Mouse (Mus musculus) neural tube, embryonic 13.5 days (tissue): ENCODE measurements around the gene Gm17662. TPM values are rescaled to one million over a fixed set of nuclear protein-coding genes. Genes with fewer than 3 reads are reported as not detected.

Experiments used
- ATAC-seq: fragments of 200-750 bp; cut with Nextera tagmentation; 2 replicates; pipeline ENCODE4 v1.8.0; 2017; ENCODE audit warnings: low read depth, mild to moderate bottlenecking, moderate TSS enrichment, moderate library complexity
- H3K27ac ChIP-seq: fragments of 300-500 bp; sonication (generic); replicated peaks from 2 replicates; pipeline ENCODE4 v1.5.1; 2015; ENCODE audit warnings: moderate library complexity, mild to moderate bottlenecking, inconsistent platforms
- H3K27me3 ChIP-seq: fragments of 300-500 bp; sonication (generic); 2 replicates; pipeline ENCODE4 v1.6.1; 2015; ENCODE audit warnings: mild to moderate bottlenecking, inconsistent platforms
- H3K36me3 ChIP-seq: fragments of 300-500 bp; sonication (generic); 2 replicates; pipeline ENCODE4 v1.6.1; 2015; ENCODE audit warnings: mild to moderate bottlenecking, inconsistent platforms
- H3K4me1 ChIP-seq: fragments of 300-500 bp; sonication (generic); replicated peaks from 2 replicates; pipeline ENCODE4 v1.6.1; 2015; ENCODE audit warnings: inconsistent platforms
- H3K4me2 ChIP-seq: fragments of 300-500 bp; sonication (generic); 2 replicates; pipeline ENCODE4 v1.6.1; 2015; ENCODE audit warnings: inconsistent platforms, mild to moderate bottlenecking, moderate library complexity
- H3K4me3 ChIP-seq: fragments of 300-500 bp; sonication (generic); 2 replicates; pipeline ENCODE4 v1.5.1; 2015; ENCODE audit warnings: mild to moderate bottlenecking, inconsistent platforms
- H3K9ac ChIP-seq: fragments of 300-500 bp; sonication (generic); 2 replicates; pipeline ENCODE4 v1.6.1; 2015; ENCODE audit warnings: moderate library complexity, mild to moderate bottlenecking, inconsistent platforms
- H3K9me3 ChIP-seq: fragments of 300-500 bp; sonication (generic); 2 replicates; pipeline ENCODE4 v1.6.1; 2016; ENCODE audit warnings: inconsistent platforms
- WGBS: fragments of 180-500 bp; shearing (Covaris S2); methylation state at CpG from one replicate; pipeline ENCODE4 v1.1.7; 2015; 5-methylcytosine and 5-hydroxymethylcytosine counted together
- polyA plus RNA-seq: library from polyadenylated mRNA; unstranded; fragments of >200 nt; fragmentation: Nextera tagmentation; extraction: Ambion mirVana; gene quantifications from 2 replicates; pipeline ENCODE4 v1.2.1, GENCODE M21; 2015

The Gm17662 gene
- polyA plus RNA-seq, 1 experiment from 2014 or later = not detected

DNA sequence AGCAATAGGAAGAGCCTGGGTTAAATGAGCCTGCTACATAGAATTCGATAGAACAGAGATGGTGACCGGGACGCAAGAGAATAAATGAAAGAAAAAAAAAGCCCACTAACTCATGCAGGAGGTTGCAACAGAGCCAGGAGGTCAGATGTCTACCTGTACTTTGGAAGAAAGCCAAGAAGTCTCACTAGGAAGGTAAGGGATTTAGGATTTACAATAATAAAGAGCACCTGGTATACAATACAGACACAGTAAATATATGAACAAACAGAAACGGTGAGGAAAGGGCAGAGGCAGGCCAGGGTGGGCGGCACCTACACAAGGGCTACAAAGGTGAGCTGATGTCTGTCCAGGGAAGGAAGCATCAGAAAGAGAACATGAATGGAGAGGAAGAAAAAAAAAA is 14.9 kb upstream of the Gm17662 start:
- no peak overlapping the region for H3K9ac ChIP-seq
- no peak overlapping the region for H3K4me2 ChIP-seq
- no peak overlapping the region for H3K27ac ChIP-seq
- H3K4me3 ChIP-seq = no peak overlapping the region
- no peak for ATAC-seq
- no peaks in the 10 kb centered on the region for H3K9me3 ChIP-seq
- H3K27me3 ChIP-seq = no peaks in the 10 kb centered on the region
- WGBS = 87% methylated on average over 5 of the region's 5 CpGs
- no peaks in the 10 kb centered on the region for H3K36me3 ChIP-seq
- H3K4me1 ChIP-seq = no peaks in the 10 kb centered on the region

DNA sequence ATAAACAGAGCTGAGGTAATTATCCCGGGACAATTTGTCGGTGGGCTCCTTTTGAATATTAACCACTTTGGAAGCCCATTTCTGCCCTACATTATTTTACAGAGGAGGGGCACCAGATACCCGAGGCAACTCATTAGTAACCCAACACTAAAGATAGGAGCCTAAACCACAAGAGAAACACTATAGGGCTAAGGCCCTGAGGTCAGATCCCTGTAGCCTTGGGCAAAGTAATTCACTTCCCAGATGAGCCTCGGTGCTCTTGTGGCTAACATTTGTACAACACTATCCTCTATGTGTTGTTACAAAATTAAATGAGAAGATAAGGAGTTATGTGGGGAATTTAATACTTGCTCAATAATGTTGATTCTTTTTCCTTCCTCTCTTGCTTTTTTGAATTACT is 13.6 kb upstream of the Gm17662 start:
- H3K27me3 ChIP-seq = no peaks in the 10 kb centered on the region
- 21% methylated on average over 4 of the region's 4 CpGs for WGBS
- no peak overlapping the region for H3K27ac ChIP-seq
- H3K36me3 ChIP-seq = no peaks in the 10 kb centered on the region
- H3K9ac ChIP-seq = no peak overlapping the region
- no peak for ATAC-seq
- H3K9me3 ChIP-seq = no peaks in the 10 kb centered on the region
- H3K4me1 ChIP-seq = no peaks in the 10 kb centered on the region
- H3K4me3 ChIP-seq = no peak overlapping the region
- H3K4me2 ChIP-seq = no peak overlapping the region

DNA sequence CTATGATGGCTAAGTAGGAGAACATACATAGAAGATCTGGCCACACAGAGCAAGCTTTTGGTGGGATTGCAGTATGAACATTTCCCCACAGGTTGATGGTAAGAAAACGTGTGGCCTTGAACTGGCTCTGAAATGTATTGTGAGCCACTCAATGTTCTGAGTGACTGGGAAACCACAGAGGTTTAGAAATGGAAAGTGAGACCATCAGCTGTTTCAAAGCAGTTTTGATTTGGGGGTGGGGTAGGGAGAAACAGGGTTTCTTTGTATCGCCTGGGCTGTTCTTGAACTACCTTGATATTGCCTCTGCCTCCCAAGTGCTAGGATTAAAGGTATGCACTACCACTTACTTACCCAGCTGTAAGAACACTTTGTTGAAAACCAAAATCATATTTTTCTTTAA is 1.9 kb upstream of the Gm17662 start:
- Histone ChIP-seq H3K4me3 (no peak overlapping the region), H3K27ac (no peak overlapping the region), H3K27me3 (no peaks in the 10 kb centered on the region), H3K36me3 (no peaks in the 10 kb centered on the region), H3K4me1 (no peaks in the 10 kb centered on the region), H3K9me3 (no peaks in the 10 kb centered on the region), H3K9ac (no peak overlapping the region), H3K4me2 (no peak overlapping the region)
- WGBS = 85% methylated on average over 2 of the region's 2 CpGs
- no peak for ATAC-seq

DNA sequence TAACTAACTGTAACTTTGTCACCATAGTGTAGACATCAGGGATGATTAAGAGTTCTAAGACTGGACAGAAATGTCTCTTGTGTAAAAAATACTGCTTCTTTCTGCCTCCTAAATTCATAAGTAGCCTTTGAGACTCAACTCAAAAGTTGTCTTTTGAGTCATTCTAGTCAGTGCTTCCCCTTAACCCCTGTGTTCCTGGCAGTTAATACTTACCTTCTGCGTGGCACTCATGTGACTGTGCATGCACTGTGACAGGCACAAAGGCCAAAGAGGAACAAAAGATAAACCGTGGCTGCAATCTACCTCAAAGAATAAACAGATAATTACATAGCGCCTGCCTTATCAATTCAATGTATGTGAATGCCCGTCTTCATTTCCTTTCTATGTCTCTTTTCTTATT is 694 bp downstream of the Gm17662 start:
- Histone ChIP-seq H3K4me1 (no peaks in the 10 kb centered on the region), H3K36me3 (no peaks in the 10 kb centered on the region), H3K27ac (no peak overlapping the region), H3K27me3 (no peaks in the 10 kb centered on the region), H3K9me3 (no peaks in the 10 kb centered on the region), H3K4me3 (no peak overlapping the region), H3K4me2 (no peak overlapping the region), H3K9ac (no peak overlapping the region)
- WGBS = 80% methylated on average over 4 of the region's 4 CpGs
- no peak for ATAC-seq

- Histone ChIP-seq H3K4me2 (no peak overlapping the region), H3K27ac (no peak overlapping the region), H3K4me3 (no peak overlapping the region), H3K4me1 (no peaks in the 10 kb centered on the region; the same call in 1 of the 2 replicates), H3K9ac (no peak overlapping the region), H3K27me3 (no peaks in the 10 kb centered on the region), H3K9me3 (no peaks in the 10 kb centered on the region), H3K36me3 (no peaks in the 10 kb centered on the region)
- ATAC-seq = no peak
- WGBS = 84% methylated on average over 8 of the region's 8 CpGs
These were observed 4.1 kb downstream of the Gm17662 start for GRCm38 (mm10) chr4:104861241-104861640.

DNA sequence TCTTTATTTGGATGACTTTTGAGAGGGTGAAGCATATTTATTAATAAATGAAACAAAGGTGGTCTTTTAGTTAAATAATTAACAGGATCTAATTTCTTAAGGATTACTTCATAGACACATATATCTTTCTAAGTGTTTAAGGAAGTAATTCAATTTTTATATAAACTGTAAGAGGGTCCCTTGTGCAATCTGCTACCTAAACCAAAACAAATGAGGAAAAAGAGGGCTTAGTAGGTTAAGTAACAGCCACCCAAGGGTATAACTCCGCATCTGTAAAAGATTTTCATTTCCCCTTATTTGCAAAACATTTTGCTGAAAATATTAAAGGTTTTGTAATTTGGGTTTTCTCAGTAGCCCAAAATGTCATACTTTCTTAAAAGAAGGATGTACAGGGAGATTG is 7.3 kb downstream of the Gm17662 start:
- H3K27me3 ChIP-seq = no peaks in the 10 kb centered on the region
- WGBS = 93% methylated on average over 1 of the region's 1 CpGs
- no peak overlapping the region for H3K9ac ChIP-seq
- H3K4me3 ChIP-seq = no peak overlapping the region
- H3K4me1 ChIP-seq = no peaks in the 10 kb centered on the region; the same call in 1 of the 2 replicates
- H3K27ac ChIP-seq = no peak overlapping the region
- H3K9me3 ChIP-seq = no peaks in the 10 kb centered on the region
- no peak for ATAC-seq
- H3K4me2 ChIP-seq = no peak overlapping the region
- no peaks in the 10 kb centered on the region for H3K36me3 ChIP-seq

GRCm38 (mm10) chr4:104869581-104869980 is 12.5 kb downstream of the Gm17662 start:
- no peaks in the 10 kb centered on the region for H3K36me3 ChIP-seq
- no peaks in the 10 kb centered on the region for H3K9me3 ChIP-seq
- no peak for ATAC-seq
- H3K9ac ChIP-seq = no peak overlapping the region
- H3K27ac ChIP-seq = no peak overlapping the region
- no peak overlapping the region for H3K4me2 ChIP-seq
- H3K4me1 ChIP-seq = no peaks in the 10 kb centered on the region
- H3K4me3 ChIP-seq = no peak overlapping the region
- no peaks in the 10 kb centered on the region for H3K27me3 ChIP-seq

DNA sequence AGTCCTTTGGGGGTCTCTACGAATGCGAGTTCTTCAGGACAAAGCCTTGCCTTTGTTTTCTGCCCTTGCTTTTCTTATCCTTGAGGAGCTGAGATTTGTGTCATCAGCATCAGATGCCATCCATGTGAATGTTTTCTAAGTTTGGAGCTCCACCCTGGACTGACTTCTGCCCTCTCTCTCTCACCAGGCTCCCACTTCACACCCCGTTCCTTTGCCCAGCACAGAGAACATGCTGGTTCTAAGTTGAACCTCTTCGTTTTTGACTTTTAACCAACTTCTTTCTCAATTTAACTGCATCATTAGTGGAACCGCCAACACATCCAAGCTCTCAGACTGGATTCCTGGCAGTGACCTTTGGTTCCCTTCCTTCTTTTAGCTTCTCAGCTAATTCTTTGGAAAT is 13.1 kb downstream of the Gm17662 start:
- Histone ChIP-seq H3K36me3 (no peaks in the 10 kb centered on the region), H3K4me2 (no peak overlapping the region), H3K9me3 (no peaks in the 10 kb centered on the region), H3K27me3 (no peaks in the 10 kb centered on the region), H3K9ac (no peak overlapping the region), H3K4me3 (no peak overlapping the region), H3K27ac (no peak overlapping the region), H3K4me1 (no peaks in the 10 kb centered on the region)
- WGBS = 89% methylated on average over 5 of the region's 5 CpGs
- ATAC-seq = no peak

DNA sequence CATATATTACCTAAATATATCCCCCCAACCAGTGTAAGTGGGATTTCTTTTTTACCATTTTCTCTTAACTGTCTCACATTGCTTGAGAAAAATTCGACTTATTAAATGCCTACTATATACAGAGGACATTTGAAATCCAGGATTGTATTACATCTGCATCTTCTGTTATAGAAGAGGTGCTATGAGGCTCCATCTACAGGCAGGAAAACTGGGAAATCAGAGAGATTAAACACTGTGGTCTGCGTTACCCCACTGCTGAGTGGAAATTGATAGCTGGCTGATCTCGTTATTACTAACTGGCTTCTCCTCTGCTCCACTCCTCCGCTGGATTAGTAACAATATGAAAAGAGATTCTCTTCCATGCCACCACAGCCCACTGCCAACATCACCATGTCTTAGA is 18.7 kb downstream of the Gm17662 start:
- no peak overlapping the region for H3K27ac ChIP-seq
- no peak overlapping the region for H3K4me2 ChIP-seq
- no peaks in the 10 kb centered on the region for H3K4me1 ChIP-seq
- no peak for ATAC-seq
- WGBS = 72% methylated on average over 4 of the region's 4 CpGs
- no peak overlapping the region for H3K9ac ChIP-seq
- no peaks in the 10 kb centered on the region for H3K9me3 ChIP-seq
- no peaks in the 10 kb centered on the region for H3K36me3 ChIP-seq
- H3K4me3 ChIP-seq = no peak overlapping the region
- H3K27me3 ChIP-seq = no peaks in the 10 kb centered on the region

DNA sequence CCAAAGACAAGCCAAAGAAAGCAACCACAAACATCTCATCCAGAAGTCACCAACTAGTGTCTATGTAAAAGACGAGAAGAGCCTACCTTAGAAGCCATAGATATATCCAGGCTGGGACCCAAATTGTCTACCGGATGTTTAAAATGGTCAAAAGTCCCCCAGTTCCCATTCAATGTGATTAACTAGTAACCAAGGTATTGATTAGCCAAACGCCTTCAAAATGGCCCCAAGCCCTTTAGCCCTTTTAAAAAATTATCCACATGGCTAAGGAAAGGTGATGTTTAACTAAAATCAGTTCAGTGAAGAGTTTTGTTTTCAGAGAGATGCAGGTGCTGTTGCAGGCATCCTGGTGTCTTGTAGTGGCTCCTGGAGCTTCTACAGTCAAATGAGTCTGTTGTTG is 19.2 kb downstream of the Gm17662 start, which contains the start of gene C8a:
TSS of gene C8a (minus strand) at position 76 of the 400 bp plus-strand sequence.
- no peak for ATAC-seq
- no peaks in the 10 kb centered on the region for H3K9me3 ChIP-seq
- 84% methylated on average over 3 of the region's 3 CpGs for WGBS

DNA sequence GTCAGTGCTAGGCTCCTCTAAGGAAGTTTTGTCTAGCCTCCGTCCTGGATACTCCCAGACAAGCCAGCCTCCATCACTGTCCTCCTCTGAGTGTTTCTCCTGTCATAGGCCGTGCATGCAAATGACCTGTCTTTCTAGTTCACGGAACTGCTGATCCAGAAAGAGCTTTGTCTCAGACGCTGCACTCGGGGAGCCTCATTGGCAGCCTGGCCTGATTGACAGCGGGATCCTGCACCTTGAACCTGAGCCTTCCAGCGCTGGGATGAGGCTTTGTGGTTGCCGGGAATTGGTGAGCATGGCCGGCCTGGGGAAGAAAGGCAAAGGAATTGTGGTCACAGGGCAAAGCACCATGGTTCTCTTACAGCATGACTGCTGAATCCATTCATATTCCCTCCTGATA is 30.4 kb downstream of the Gm17662 start:
- 64% methylated on average over 9 of the region's 9 CpGs for WGBS
- no peak overlapping the region for H3K27ac ChIP-seq
- peaks cover 15% of the 10 kb centered on the region for H3K4me1 ChIP-seq
- H3K9ac ChIP-seq = no peak overlapping the region
- no peak overlapping the region for H3K4me2 ChIP-seq
- no peak for ATAC-seq
- no peaks in the 10 kb centered on the region for H3K36me3 ChIP-seq
- H3K9me3 ChIP-seq = no peaks in the 10 kb centered on the region
- no peaks in the 10 kb centered on the region for H3K27me3 ChIP-seq
- no peak overlapping the region for H3K4me3 ChIP-seq

More for the DNA sequence above, 19.2 kb downstream of the Gm17662 start, which contains the start of gene C8a:
- Histone ChIP-seq H3K4me2 (no peak within 1 kb of the TSS), H3K27me3 (no peaks in the 10 kb centered on the region), H3K36me3 (no peaks in the 10 kb centered on the region), H3K9ac (no peak within 1 kb of the TSS), H3K4me3 (no peak within 1 kb of the TSS), H3K27ac (no peak within 1 kb of the TSS), H3K4me1 (no peaks in the 10 kb centered on the region)

GRCm38 (mm10) chr4:104888499-104889262 is 31.6 kb downstream of the Gm17662 start:
- Histone ChIP-seq H3K27me3 (no peaks in the 10 kb centered on the region), H3K36me3 (no peaks in the 10 kb centered on the region), H3K27ac (peak overlapping the region; percentile 42; the same call in 1 of the 2 replicates), H3K4me3 (no peak overlapping the region), H3K9ac (no peak overlapping the region), H3K4me2 (no peak overlapping the region), H3K9me3 (no peaks in the 10 kb centered on the region), H3K4me1 (peaks cover 21% of the 10 kb centered on the region)
- peak; percentile 44; the same call in 1 of the 2 replicates for ATAC-seq
- WGBS = 65% methylated on average over 9 of the region's 9 CpGs

GRCm38 (mm10) chr4:104891708-104892107 is 34.6 kb downstream of the Gm17662 start:
- Histone ChIP-seq H3K9me3 (no peaks in the 10 kb centered on the region), H3K4me3 (no peak overlapping the region), H3K36me3 (no peaks in the 10 kb centered on the region), H3K9ac (no peak overlapping the region), H3K27ac (no peak overlapping the region), H3K4me1 (peaks cover 21% of the 10 kb centered on the region), H3K4me2 (no peak overlapping the region), H3K27me3 (peaks cover 4% of the 10 kb centered on the region; the same call in 1 of the 2 replicates)
- ATAC-seq = no peak
- WGBS = 96% methylated on average over 7 of the region's 7 CpGs
